Mouse (Mus musculus) ovary, adult 18-20 months (tissue): ENCODE measurements around the gene Zfp414.
A peak's percentile ranks its signal among the peaks of the same experiment; 100 is the strongest.
"Not testable (repeated sequence)": the region's sequence is repeated elsewhere in the genome, so short reads cannot be mapped to it uniquely, and the experiment has no call there.

Experiments
- DNase-seq: peaks from one replicate; pipeline ENCODE4 v3.0.0; 2022; ENCODE audit warnings: low spot score, mixed read lengths

Zfp414 gene

DNA sequence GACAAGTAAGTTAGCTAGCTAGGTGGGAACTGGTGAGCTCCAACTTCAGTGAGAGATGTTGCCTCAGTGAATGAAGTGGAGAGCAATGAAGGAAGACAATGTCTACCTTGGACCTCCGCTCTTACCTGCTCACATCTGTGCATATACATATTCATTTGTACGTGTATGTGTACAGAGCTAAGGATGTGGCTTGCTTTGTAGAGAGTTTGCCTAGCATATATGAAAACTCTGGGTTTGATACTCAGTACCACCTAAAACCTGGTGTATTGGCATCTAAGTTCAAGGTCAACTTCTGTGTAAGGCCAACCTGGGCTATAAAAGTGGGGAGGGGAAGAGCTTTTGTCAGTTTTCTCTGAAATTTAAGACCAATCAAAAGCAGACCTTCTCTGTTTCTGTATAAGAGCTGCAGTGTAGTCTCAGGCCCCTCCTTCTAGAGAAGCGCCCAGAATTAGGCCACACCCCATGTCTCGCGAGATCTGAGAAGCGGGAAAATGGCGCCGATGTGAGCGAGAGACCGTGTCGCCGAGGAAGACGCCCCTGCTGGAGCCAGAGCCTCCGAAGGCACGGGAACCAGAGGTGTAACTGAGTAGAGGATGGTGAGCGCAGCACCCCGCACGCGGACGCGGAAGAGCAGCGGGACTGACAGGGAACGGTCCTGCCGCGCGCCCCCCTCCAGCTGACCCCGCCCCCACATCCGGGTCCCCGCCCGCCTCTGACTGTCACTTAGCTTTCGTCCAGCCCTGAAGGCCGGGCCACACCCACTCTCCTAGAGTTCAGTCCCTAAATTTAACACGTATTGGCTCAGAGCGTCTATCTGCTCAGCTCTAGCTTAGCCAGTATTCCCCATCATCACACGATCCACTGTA is at the start of gene Zfp414:
Gene Zfp414, plus strand, starts transcription at position 470 of the 866 bp plus-strand sequence.
- peak; percentile 81 for DNase-seq

DNA sequence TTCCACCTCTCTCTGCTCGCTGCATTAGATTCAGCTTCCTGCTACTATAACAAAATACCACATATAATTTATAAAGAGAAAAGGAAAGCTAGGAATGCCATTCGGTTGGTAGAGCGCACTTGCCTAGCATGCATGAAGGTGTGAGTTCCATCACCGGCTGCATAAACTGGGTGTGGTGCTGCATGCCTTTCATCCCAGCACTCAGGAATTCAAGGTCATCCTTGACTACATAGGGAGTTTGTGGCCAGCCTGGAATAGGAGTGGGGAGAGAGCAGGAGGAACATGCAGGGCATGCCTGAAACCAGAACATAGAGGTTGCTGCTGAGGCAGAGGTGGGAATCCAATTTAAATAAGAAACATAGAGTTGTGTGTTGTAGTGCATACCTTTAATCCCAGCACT is 44.8 kb upstream of the Zfp414 start:
- DNase-seq = no peak

DNA sequence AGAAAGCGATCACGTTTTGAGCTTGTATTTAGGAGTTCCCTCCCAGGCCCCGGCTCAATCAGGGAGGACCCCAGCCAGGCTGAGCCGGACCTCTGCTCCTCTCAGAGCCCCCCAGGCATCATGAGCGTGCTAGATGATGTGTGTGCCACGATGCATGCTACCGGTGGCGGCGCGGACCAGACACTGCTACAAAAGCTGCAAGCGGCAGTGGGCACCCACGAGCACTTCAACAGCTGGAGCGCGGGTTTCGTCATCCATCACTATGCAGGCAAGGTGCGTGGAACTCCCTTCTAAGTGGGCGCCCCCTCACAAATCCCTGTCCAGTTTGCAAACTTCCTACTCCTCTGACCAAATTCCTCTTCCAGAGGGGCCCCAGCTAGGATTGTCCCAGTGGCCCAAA is 42.9 kb upstream of the Zfp414 start:
- no peak for DNase-seq

DNA sequence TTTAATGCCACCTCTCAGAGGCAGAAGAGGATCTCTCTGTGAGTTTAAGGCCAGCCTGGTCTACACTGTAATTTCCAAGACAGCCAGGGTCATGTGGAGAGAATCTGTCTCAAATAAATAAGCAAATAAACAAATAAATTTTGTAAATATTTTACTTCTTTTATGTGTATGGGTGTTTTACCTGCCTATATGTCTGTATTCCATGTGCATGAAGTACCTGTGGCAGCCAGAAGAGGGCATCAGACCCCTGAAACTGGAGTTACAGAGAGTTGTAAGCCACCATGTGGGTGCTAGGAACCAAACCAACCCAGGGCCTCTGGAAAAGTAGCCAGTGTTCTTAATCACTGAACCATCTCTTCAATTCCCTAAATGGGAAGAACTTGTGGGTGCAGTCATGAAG is 31.6 kb upstream of the Zfp414 start:
- no peak for DNase-seq

DNA sequence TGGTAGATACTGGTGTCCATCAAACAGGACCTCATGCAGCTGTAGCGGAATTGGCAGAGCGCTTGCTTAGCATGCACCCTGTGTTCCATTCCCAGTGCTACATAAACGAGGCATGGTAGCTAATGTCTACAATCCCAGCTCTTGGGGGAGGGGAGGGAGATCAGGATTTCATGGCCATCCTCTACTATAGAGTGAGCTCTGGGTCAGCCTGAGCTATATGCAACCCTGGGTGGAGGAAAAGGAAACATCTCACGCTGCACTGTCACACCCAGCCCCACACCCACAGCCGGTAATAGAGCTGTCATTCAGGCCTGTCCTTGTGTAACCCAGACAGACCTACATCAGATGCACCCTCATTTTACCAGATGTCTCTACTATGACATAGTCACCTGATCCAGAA is 30.4 kb upstream of the Zfp414 start:
- DNase-seq = no peak

DNA sequence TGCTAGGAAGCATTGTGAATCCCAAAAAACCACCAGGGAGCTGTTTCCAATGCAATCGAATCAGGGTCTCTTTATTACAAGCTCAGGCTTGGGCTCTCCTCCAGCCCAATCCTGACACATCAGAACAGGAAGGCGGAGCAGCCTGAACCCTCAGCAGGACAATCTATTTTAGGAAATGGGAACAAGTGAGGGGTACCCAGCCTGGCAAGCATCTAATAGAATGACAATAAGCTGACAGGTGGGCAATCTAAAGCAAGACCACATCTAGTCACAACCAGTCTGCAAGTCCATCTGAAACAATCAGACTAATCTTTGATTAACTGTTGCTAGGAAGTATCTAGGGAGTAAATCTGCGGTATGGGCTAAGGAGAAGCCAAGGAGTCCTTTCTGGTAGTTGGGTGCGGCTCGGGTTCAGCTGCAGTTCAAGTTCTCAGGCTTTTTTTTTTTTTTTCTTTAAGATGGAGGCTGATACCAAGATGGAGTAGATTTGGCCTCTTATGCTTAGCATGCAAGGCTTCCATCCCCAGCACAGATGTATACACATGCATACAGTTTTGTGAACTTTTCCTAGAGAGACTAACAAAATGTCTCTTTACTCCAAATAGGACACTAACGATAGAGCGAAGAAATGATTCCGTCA is 28.9 kb upstream of the Zfp414 start:
- DNase-seq = no peak

DNA sequence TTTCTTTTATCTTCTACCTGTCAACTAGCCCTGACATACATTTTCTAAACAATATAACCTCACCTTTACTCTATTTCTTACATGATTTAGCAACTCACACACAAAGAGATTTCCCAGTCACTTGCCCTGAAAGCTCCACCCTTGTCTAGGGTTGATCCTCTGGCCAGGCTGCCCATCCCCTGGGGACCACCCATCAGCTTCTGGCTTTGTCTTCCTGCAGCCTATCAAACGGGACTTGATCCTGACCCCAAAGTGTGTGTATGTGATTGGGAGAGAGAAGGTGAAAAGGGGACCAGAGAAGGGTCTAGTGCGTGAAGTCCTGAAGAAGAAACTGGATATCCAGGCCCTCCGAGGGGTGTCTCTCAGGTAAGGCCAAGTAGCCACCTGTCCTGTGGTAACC is 28.1 kb upstream of the Zfp414 start:
- no peak for DNase-seq

DNA sequence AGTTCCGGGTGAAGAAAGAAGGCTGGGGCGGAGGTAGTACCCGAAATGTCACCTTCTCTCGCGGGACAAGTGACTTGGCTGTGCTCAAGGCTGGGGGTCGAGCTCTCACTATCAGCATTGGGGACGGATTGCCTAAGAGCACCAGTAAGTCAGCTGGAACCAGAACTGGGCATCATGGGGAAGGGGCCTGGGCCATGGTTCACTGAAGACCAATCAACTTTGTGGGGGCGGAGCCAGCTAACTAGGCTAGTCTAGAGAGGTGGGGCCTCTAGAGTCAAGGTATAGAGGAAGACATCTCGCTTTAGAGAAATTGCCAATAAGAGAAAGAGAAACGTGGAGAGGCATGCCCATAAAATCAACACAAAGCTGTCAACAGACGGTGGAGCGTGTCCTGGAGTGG is 26.9 kb upstream of the Zfp414 start:
- no peak for DNase-seq

DNA sequence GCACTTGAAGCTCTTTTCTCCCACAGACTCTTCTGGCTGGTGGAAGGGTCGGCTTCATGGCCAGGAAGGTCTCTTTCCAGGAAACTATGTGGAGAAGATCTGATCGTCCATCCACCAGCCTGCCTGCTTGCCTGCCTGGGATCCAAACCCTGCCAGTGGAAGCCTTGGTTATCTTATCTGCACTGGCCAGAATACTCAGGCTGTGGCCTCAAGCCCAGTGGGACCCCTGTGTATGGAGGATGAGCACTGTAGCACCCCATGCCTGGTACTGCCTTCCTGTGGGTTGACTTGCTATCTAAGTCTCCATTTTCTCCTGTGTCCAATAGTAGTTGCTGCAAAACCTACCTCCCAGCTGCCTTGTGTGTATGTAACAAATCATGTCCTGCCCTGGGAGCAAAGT is 21.6 kb upstream of the Zfp414 start:
- DNase-seq = no peak

DNA sequence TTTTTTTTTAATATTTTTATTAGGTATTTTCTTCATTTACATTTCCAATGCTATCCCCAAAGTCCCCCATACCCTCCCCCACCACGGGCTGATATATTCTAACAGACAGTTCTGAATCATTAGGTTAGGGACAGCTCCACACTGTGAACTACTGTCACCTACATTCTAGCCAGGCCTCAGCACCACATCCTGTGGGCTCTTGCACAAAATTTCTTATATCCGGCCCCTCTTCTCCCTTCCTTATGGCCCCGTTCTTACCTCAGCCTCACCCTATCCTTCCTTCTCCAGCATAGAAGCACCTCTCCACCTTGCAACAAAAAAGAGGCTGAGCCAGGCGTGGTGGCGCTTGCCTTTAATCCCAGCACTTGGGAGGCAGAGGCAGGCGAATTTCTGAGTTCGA is 18.3 kb upstream of the Zfp414 start:
- DNase-seq = no peak

DNA sequence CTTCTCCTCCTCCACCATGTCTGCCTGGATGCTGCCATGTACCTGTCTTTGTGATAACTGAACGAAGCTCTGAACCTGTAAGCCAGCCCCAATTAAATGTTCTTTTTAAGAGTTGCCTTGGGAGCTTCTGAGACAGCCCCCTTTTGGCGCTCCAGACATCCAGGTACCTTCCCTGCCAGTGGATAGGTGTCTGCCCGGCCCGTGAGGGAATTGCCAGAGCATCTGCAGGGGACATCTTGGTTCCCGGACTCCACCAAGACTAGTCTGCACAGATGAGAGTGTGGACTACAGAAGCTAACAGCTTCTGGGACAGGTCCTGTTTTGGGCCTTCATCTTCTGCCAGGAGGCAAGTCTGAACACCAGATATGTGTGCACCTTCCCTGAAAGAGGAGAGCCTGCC is 15.2 kb upstream of the Zfp414 start:
- DNase-seq = not testable (repeated sequence)

DNA sequence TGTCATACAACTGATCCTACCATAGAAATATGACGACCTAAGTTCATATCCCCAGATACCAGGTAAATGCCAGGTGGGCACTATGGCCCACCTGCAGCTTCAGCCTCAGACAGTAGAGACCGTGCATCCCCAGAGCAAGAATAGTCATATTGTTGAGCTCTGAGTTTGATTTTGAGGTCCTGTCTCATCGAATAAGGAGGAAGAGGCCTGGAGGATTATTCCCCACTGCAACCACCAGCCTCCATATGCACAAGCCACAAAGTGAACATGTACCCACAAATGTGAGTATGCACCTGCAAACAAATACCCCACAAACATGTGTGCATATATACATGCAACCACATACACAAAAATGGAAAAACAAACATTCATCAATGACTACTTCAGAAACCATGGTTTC is 1.6 kb upstream of the Zfp414 start:
- DNase-seq = no peak

DNA sequence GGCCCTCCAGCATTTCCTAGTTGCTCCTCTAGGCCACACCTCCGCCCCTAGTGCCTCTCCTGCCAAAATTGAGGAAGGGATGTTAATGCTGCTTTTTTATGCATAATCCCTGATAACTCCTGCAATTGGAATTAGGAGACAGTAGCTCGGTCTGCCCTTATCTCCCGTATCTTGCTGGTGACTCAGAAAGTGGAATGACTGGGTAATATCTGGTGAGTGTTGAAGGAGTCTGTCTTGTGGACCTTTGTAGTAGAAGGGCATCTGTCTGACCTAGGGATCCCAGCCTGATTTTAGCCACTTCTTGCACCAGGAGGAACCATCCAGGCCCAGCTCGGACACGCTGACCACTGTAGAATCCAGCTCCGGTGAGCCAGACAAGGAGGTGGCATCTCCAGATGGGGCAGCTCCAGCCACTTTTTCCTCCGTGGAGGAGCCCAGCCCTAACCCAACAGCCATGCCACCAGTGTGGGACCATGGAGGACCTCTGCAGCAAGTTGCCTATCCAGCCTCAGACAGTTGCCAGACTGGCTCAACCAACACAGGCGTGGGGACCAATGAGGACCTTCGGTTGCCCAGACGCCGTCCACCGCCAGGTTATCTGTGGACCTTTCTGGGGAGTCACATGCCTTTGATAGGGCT is 716 bp downstream of the Zfp414 start:
- no peak for DNase-seq

DNA sequence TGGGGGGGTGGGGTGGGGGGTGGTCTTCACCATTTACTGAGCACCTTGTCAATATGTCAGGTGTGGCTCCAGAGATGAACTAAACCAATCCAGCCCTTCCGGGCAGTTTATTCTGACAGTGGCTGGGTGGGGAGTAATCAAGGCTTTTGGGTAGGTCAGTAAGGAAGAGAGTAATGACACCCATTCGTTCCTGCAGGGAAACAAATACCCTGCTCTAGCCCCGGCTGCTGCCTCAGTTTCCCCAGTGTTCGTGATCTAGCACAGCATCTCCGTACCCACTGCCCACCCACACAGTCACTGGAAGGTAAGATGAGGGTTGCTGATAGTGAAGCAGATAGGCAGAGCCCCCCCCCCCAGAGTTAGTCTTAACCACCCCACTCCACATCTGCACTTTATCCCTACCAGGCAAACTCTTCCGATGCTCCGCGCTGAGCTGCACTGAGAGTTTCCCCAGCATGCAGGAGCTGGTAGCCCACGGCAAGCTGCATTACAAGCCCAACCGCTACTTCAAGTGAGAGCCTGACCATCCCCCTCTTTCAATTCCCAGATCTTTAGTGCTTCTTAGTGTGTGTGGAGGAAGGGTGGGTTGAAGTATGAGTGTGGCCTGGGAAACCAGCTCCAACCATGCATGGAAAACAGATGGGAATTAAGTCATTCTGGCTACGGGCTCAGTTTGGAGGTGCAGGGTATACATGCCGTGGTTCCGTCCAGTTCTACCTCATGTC is 1.4 kb downstream of the Zfp414 start:
- no peak for DNase-seq

DNA sequence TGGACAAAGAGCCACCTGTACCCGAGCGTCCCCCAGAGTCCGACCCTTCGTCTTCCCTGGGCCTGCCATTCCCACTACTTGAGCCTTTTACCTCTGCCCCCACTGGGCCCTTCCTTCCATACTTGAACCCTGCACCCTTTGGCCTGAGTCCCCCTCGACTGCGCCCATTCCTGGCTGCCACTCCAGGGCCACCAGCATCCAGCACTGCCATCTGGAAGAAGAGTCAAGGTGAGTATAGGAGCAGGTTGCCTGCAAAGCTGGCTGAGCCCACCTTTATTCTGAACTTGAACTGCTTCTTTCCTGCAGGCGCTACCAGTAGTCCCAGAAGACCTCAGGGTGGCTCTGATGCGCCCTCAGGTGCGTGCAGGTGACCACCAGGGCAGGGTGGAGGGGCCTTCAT is 2.3 kb downstream of the Zfp414 start:
- DNase-seq = no peak

DNA sequence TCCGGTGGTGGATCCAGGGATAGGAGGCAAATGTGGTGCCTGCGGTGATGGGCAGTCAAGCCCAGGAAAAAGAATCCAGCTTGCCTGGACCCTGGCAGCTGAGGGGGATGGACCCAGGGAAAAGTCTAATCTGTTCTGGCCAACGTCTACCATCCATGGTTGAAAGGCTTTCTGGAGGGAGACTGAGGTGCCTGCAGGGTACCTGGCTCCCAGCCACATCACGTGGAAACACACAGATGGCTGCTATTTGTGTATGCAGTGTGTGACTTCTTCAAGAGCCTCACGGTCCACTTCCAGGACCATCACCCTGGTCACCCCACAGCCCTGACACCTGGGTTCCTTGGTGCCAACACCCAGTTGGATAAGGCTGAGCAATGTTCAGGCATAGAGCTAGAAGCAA is 2.9 kb downstream of the Zfp414 start:
- no peak for DNase-seq

DNA sequence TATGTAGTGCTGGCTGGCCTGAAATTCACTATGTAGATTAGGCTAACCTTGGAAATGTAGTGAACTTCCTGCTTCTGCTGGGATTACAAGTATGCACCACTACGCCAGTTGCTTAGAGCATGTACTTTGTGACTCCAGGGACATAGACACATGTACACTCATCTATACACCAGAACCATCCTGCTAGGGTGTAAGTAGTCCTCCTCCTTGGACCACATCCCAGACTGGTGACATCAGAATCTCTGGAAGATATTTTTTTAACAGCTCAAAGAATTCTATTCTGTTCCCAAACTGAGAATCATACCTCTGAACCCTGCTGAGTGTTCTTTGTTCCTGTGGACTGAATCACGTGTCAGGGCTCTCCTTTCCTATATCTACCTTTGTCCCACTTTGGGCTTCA is 8.1 kb downstream of the Zfp414 start:
- no peak for DNase-seq

DNA sequence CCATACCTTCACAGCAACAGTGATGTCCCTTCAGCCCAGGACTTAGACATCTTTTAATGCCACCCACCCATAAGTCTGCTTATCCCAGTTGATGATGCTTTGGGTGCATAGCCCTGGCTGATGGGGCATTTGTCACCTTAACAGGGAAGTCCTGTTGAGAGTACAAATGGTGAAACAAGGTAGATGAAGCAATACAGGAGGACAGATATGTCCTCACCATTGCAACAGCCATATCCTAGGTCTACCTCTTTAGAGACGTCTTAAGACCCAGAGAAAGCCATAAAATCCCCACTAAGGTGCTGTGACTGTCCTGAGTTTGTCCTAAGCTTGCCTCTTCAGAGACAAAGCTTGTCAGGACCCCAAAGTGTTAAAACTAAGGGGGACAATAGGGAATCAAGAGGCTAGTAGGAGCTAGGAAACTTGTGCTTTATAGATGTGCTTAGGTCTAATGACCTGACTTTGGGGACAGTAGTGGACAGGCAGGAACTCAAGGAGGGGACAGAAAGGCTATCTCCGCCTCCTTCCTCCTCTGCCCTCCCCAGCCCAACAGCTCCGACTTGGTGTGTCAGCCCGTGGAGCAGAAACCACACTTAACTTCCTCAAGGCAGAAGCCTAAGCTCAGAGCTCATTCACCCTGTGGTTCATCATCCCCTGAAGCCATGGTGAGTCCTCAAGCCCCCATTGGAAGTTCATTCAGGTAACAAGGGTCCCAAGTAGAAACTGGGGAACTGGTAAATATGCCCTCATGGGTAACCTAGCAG is 8.8 kb downstream of the Zfp414 start, which contains the start of gene Pram1:
Gene Pram1, plus strand, starts transcription at position 541 of the 761 bp plus-strand sequence.
- DNase-seq = no peak

DNA sequence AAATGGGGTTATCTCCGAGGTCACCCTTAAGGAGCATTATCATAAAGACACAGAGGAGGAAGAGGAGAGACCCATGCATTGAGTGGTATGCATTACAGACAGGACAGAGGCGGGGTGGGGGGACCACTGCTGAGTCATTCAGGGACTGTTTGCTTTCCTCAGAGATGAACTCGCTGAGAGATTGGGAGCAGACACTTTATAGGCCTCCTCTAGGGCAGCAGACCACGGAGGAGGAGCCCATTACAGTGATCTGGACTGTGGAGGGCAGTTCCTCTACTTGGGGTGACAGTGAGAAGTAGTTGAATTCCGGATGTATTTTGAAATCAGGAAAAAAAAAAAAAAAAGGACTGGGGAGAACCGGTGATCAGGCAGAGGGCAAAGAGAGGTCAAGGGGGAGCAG is 10.9 kb downstream of the Zfp414 start:
- DNase-seq = no peak

DNA sequence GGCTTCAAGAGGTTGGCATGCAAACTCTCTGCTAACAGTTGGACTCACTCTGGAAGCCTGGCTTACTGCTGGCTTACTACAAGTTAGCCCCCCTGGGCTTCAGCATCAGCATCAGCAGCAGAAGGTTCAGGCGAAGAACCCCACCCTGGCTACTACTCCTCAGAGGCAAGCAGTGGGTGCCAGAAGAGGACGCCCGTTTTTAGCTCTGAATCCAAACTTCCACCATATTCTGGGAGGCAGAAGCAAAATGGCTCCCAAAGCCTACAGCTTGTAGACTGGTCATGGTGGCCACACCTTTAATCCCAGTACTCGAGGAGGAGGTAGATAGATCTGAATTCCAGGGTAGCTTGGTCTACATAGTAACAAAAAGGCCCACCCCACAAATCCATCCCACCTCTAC is 15.2 kb downstream of the Zfp414 start:
- no peak for DNase-seq

DNA sequence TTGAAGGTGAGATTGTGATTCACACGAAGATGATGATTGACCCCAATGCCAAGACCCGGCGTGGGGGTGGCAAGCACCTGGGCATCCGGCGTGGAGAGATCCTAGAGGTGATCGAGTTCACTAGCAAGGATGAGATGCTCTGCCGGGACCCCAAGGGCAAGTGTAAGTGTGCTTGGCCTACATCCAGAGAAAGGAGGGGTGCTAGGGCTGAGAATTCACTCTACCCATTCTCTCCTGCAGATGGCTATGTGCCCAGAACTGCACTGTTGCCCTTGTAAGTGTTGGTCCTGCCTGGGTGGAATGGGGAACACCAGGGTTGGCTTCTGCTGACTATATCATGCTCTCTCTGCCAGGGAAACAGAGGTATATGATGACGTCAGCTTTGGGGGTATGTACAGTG is 16.2 kb downstream of the Zfp414 start:
- DNase-seq = no peak
